Mouse (Mus musculus) megakaryocyte progenitor cell, adult 5-6 weeks (primary cell): ENCODE data around the gene Lypd4. TPM values are rescaled to one million over a fixed set of nuclear protein-coding genes. Genes with fewer than 3 reads are reported as not detected.

Experiments used
- ATAC-seq: replicated peaks from 2 replicates; pipeline ENCODE4 v1.8.0; 2016; ENCODE audit warnings: mild to moderate bottlenecking, moderate TSS enrichment, inconsistent platforms; ENCODE audit not compliant: poor library complexity
- total RNA-seq, 2 experiments: library from RNA; stranded (forward) in 1 of 2; stranded (reverse) in 1 of 2; fragments of 157-497, 149-512 nt in 1 of 2; fragments of 200-1000 nt in 1 of 2; gene quantifications; 2 replicates each; pipeline versions ENCODE4 v1.2.3 to v1.2.4; 2015 to 2017

The Lypd4 gene
- total RNA-seq, 2 experiments from 2014 or later, result not detected

DNA sequence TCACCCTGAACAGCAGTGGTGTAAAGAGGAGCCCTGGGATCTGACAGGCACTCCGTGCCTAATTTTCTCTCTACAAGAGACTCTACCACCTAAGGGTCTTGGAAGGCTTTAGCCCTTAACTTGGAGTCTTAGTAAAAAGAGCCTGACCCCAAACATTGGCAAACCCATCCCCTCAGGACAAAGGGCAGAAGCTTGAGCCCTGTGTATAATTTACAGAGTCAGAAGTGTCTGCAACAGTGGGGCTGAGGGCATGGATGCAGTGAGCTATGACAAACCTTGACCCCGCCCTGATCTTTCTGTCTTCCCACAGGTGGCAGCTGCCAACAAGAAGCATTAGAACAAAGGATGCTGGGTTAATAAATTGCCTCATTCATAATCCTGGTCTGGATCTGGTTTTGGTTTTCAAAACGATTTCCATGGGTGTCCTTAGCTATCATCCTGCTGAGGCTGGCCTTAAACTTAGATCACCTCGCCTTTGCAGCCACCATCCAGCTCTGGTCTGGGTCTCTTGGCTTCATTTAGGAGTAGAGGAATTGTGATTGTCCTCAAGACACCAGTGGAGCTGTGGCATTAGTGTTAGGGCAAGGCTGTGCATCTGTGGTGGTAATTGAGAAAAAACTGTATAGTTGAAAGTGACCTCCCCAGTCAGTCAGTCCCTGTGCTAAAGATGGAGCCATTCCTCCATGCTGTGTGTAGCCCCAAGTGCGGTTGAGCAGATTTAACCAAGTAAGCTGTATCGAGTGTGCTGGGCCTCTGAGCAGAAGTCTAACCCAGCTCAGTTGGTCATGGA, 19.9 kb upstream of the Lypd4 start:
- no peak for ATAC-seq

DNA sequence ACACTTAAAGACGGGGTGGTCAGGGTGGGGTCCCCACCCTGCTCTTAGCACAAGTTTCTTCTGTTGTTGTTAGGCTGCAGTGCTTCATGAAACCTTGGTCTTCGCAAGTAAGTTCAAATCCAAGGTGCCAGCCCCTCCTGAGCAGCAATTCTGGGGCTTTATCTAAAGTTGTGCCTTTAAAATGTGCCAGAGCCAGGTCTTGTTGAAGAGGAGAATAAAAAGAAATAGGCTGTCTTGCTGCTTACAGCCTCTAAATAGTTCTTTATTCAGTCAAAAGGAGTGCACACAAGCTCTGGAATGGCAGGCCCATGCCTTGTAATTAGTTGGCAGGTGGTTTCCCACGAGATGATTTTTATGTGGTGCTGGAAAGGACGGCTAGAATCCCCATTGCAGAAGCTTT, 17.4 kb upstream of the Lypd4 start:
- no peak for ATAC-seq

DNA sequence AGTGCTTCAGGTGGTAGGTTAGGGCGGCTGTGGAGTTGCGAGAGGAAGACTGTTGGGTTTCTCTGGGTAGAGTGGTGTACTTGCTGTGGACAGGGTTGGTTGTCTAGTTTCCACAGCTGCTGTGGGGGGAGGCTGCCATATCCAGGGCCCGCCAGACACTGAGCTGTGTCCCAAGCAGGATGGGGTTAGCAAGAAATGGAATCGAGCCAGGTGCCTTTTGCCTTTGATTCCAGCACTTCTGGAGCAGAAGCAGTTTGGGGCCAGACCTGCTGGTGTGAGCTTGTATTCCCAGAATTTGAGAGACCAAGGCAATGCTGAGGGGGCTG, 16.5 kb upstream of the Lypd4 start:
- no peak for ATAC-seq

DNA sequence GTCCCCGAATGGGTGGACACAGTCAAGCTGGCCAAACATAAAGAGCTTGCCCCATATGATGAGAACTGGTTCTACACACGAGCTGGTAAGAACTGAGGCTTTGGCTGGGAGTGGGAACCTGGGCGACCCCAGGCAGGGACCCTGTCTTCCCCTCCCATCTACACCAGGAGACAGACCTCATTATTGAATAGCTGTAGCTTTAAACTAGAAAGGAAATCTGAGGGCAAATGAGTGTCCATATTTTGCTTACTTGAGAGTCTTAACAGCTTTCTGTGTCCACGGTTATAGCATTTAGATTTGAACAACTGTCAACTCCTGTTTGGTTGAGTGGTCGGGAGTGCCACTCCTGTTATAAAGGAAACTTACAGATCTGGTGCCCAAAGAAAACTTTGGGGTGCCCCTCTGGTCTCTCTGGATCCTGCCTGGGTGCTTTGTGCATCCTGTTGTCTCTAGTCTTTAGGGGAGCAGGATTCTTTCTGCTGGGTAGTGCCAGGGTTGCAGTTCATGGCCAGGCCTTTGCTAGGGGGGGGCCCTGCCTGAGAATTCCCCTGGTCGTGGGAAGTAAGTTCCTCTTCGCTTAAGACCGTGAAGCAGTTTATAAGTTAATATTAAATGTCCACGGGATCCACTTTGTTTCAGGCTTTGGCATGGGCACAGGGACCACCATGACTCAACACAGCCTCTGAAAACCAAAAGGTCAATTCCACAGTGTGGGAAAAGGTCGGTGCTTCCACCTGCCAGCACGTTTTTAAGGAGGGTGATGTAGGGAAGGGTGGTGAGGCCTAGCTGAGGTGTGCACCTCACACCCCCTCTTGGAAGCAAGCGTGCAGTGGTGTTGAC, 15.9 kb upstream of the Lypd4 start:
- ATAC-seq, result no peak

DNA sequence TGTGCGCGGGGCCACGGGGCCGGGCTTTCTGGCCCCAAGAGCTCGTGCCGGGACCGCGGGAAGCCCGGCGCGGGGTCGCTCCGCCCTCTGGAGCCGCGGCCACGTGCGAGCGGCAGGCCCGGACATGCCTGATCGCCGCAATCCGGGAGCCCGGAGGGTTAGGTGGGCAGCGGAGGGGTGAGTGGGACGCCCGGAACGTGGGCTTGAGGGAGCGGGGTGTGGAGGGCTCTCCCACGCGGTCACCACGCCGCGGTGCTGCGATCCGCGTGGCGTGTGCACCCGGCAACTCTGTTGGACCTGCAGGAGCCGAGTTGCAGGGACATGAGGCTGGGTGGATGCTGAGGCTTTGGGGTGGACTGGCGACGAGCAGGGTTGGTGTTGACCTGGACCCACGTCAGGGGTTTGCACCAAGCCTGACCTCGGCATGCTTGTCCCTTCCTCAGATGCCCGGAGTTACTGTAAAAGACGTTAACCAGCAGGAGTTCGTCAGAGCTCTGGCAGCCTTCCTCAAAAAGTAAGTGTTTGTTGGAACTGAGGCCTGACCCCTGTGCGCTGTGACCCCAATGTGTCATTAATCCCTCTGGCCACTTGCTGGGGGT, 15.1 kb upstream of the Lypd4 start:
- no peak; the same call in 1 of the 2 replicates for ATAC-seq

DNA sequence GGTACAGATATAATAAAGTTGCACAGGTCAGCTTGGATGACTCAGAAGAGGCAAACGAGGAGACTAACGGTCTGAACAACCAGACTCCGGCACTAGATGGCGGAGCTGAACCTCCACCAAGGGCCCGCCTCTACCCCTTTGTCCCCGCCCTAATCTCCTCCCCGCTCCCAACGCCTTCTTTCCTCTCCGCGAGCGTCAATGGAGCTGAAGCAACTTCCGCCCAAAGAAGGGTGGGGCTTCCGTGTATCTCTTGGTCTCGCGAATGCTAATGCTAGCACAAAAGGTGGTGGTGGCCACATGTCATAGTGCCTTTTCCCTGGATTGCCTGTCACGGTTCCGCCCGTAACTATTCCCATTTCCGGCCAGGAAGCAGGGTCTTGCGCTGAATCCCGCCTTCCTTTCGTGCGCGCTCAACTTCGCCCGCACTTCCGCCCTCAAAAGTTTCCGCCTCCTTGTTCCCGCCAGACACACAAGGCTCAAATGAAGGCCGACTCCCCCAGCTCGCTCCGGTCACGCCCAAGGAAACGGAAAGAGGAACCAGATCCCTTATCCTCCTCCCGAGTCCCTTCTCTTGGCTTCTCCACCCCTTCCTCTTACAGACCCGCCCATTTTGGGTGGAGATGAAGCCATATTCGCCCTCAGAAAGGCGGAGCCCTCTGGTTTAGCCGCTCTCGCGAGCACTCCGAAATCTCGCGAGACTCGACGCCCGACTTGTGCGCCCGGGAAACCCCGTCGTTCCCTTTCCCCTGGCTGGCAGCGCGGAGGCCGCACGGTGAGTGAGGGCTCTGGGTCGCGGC, 14.4 kb upstream of the Lypd4 start, which contains the start of gene Rps19:
Rps19 (plus strand) TSS at position 476 of the 797 bp plus-strand sequence.
- ATAC-seq, result peak; percentile 83

DNA sequence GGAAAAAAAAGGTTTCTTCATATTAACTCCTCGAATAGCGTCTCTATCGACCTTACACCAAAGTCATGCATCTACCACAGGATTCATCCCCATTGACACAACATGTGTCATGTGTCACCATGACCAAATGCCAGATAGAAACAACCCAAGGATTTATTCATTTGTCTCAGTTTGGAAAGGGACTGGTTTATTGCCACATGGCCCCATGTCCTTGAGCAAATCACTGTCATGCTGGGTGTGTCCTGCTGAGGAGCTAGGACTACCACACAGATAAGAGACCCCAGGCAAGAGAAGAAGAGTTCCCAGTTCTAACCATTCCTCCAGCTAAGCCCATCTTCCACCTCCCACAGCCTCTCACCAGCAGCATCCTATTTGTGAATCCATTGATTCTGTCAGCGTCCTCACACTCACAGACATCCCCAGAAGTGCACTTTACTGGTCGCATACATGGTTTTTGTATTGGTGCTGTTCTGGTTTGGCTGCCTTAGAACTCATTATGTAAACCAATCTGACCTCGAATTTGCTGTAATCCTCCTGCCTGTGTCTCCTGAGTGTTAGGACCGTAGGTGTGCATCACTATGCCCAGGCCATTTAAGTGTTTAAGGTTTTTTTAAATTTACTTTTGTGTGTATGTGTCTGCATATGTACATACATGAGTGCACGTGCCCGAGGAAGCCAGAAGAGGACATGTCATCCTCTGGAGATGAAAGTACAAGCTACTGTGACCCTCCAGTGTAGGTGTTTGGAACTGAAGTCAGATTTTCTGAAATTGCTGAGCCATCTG, 12.9 kb upstream of the Lypd4 start:
- ATAC-seq, result no peak

DNA sequence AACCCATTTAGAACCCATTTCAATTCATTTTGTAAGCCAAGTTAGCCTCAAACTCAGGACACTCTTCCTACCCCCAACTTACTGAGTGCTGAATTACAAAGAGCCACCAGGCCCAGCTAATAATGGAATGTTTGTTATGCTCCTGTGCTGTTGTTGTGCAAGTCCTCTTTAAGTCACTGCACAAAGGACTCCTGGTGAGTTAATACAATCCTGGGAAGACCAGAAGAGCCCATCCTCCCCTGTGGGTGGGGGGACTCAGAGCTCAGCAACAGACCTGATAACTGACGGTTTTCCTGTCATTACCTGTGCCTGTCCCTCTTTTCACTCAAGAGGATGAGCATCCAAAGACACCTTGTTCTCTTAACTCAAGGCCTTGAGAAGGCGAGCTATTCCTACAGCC, 9.9 kb upstream of the Lypd4 start:
- ATAC-seq, result no peak

DNA sequence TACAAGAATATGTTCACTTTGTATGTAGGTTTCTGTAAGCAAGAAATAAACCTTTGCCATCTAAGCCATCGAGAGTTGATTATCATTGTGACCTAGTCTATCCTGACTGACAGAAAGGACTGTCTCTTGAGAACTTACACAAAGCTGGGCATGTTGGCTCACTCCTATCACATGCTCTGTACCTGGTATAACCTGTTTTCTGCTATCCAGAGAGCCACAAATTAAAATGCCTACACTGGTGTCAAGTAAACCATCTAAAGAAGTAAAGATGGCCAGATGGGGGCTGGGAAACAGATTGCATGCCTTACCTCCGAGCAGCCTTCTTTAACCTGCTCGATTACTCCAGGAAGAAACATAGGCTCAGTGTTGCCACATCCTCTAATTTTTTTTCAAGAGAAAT, 7.8 kb upstream of the Lypd4 start:
- ATAC-seq, result no peak

DNA sequence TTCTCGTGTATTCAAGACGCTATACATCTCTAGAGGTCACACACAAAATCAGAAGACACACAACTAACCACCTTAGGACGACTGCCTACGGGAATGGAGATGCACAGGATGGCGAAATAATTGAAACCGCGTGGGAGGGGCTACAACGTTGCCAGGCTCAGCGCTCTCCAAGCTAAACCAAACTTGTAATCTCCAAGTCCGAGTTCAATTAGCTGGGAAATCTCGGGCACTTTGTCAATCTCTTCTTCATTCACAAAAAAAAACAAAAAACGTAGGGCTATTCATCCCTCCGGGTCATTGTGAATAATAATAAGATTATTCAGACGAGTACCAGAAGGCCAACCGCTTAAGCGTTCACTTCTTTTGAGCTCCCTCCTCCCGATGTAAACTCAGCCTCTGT, 661 bp downstream of the Lypd4 start:
- ATAC-seq, result no peak

DNA sequence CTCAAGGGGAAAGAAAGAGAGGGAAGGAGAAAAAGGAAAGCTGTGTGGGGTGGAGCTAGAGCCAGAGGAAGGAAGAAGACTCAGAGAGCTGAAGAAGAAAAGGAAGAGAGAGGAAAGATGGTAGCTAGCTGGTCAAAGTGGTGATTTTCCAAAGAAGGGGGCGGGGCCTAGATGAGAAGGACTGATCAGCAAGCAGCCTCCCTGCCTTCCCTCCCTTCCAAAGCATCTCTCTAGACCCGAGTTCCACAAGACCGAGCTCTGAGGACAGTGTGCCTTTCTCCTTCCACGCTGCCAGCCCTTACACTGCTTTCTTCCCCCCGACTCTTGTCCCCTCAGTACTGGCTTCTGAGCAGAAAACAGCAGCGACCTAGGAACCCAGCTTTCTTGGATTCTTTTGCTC, 5.6 kb downstream of the Lypd4 start:
- no peak; the same call in 1 of the 2 replicates for ATAC-seq

DNA sequence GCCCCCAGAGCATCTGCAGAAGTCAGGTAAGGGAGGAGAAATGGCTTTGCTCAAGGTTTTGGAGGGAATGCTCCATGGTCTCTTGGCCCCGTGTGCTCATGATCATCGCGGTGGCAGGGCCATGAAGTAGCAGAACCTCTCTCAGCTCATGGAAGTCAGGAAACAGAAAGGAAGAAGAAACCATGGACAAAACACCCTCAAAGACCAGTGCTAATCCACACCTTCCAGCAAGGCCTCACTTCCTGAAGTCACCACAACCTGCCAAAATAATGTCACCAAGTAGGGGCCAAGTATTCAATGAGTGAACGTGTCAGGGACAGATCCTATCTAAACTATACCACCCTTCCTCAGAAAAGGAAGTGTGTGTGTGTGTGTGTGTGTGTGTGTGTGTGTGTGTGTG, 6.9 kb downstream of the Lypd4 start:
- peak; percentile 53 for ATAC-seq

DNA sequence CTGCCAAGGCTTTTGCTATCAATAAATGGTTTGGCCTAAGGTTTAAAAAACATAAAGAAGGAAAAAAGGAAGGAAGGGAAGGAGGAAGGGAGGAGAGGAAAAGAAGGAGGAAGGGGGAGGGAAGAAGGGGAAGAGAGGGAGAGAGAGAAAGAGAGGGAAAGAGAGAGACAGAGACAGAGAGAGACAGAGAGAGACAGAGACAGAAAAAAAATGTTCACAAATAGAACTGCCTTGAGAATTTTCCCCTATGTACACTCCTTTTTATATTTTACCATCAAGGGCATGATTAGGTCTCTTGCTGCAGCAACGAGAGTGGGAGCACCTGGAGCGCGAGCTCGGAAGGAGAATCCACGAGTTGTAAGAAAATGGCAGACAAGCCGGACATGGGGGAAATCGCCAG, 7.8 kb downstream of the Lypd4 start, which contains the start of gene Gm9844:
Gm9844 (plus strand) TSS at position 301 of the 400 bp plus-strand sequence.
- ATAC-seq, result no peak

DNA sequence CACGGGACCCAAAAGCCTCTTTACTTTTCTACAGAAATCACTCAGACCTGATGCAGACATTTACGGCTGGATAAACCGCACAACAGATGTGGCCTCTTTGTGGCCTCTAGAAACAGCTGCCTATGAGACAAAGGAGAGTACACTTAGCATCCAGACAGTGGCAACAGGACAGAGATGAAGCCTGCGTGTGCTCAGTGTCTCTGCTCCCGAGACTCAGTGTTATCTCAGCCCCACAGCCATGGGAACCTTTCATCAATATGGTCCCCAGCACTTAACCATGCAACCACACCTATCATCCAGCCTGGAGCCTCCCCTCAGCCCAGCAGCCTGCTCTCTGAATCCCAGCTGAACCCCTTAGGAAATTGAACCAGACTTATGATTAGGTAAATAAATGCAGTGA, 10.5 kb downstream of the Lypd4 start:
- ATAC-seq, result 0 out of 2 replicates have a peak, but pooled peaks have one; percentile 27

DNA sequence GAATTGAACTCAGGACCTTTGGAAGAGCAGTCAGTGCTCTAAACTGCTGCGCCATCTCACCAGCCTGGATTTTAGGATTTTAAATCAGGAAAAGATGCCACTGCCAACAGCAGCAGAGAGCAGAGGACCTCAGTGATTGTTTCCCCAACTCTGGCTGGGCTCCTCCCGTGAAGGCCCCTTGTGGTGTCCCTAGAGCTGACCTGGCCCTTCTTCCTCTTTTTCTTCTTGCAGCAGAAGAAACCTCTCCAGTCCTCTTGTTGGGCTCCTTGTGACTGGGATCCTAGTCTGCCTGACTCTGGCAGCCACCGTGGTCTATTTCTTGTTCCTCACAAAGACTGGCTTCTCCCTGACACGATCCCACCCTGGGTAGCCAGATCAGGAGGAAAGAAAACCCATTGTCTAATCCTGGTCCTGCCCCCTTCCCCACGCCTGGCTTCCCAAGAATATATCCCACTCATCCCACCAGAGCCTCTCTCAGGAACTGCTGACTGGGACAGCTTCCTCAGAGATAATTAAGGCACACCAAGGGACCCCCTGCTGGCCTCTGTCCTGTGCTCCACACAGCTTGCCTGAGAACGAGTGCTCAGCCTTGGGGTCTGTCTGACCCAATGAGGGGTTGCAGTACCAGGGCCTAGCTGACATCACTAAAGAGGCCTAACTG, 13.2 kb downstream of the Lypd4 start:
- peak; percentile 40 for ATAC-seq

DNA sequence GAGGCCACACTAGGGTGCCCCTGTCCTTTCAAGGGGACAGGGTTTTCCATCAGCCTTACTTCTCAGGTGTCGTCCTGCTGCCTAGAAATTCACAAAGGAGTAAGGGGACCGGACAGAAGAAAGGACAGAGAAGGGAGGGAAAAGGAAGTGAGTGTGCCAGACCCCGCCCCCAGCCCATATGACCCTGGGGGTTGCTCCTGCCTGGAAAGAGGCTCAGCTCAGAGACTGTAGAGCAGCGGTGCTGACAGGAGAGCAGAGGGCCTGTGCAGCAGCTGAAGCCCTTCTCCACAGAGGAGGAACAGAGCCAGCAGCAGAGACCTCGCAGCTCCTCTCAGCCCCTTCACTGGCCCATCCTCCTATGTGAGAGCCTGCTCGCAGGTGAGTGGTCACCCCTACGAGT, 16.0 kb downstream of the Lypd4 start:
- ATAC-seq, result no peak

DNA sequence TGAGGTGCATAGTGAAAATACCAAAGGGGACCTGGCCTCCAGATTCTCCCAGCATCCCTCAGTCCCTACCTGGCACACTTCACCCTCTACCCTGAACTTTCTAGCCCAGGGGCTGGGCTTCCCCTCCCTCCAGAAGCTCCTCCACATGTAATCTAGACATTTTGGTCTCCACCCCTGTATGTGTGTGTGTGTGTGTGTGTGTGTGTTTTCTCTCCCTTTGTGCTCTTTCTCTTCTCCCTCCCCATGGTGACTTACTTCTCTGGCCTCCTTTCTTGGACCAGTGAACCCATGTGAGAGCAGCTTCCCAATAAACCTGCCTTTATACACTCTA, 16.5 kb downstream of the Lypd4 start:
- ATAC-seq, result no peak

DNA sequence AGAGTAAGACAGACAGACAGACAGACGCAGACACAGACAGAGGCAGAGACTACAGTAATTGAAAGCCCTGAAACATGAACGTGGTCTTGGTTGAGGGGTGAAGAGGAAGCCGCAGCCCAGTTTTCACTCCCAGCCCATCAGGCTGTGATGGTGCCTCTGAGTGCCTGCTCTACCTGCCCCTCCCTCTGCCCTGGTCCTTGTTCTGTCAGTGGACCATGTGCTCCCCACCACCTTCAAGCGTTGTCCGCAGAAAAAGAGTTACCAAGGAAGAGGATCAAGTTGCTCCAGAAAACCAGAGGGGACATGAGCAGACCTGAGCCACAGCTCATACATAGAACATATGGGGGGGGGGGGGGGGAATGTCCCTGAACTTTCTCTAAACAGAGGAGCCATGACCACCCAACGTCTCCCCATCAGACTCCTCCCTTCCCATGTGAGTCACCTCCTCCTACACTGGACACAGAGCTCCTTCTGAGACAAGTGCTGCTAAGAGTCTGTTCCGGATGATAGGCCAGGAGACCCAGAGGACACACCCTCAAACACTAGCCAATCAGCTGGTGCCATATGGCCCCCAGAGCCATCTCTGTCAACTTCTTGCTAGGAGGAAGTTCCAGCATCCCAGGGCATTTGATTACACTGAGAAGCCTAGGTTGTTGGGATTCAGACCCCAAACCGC, 17.0 kb downstream of the Lypd4 start:
- peak; percentile 87 for ATAC-seq
